Mouse (Mus musculus): ENCODE data around the gene Masp1. TPM values are rescaled to one million over a fixed set of nuclear protein-coding genes. Genes with fewer than 3 reads are reported as not detected.

The Masp1 gene
- polyA plus RNA-seq, 1 experiment from 2014 or later: 1.3 TPM

DNA sequence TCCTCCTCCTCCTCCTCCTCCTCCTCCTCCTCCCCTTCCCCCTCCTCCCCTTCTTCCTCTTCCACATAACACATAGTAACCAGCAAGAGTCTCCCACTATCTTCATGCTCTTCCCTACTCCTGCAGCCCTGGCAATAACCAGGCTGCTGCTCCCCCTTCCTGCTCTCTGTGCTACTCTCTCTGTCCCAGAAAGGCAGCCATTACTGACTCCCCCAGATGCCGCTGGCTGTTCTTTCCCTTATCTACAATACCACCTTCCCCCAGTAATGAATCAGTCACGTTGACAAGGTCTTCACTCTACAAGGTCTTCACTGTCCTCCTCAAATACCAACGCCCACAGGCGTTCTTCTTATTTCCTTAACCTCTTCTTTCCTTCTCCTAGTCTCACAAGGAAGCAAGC, 119.2 kb downstream of the Masp1 start:
- DNase-seq (ENCODE audit: low spot score) (peak; percentile 26), ATAC-seq (no peak)
- no peak overlapping the region for H3K4me3 ChIP-seq (ENCODE audit: low read depth, low read length)
- TF ChIP-seq CTCF (IDR thresholded peaks at IDR 0.05): peak; percentile 12; the same call in 1 of the 2 replicates
- no peak for TF ChIP-seq EP300 (IDR thresholded peaks at IDR 0.05)
- WGBS: 15% methylated on average over 4 of the region's 4 CpGs
- no peak overlapping the region for H3K4me2 ChIP-seq (replicated peaks; ENCODE audit: low read depth, low read length)
- H3K27ac ChIP-seq (ENCODE audit: low read length): no peak overlapping the region
- H3K27me3 ChIP-seq (replicated peaks; ENCODE audit: insufficient read depth, low read length): no peaks in the 10 kb centered on the region
- no peak overlapping the region for H3K9ac ChIP-seq (replicated peaks; ENCODE audit: low read depth)
- no peaks in the 10 kb centered on the region for H3K36me3 ChIP-seq (ENCODE audit: insufficient read depth, low read length)
- no peaks in the 10 kb centered on the region for H3K9me3 ChIP-seq (ENCODE audit: low read length)
- no peaks in the 10 kb centered on the region for H3K4me1 ChIP-seq (ENCODE audit: insufficient read depth, low read depth, low read length)

Other genes starting within 250 kb of the Masp1 start
- not detected in 2 replicates for gene Rtp1, start 91.7 kb downstream of the Masp1 start, polyA plus RNA-seq (2015; fragmentation: Nextera tagmentation; extraction: Ambion mirVana)
- gene Rtp4, start 524 bp downstream of the Masp1 start, polyA plus RNA-seq (2015; fragmentation: Nextera tagmentation; extraction: Ambion mirVana): 27.8 and 34.8 TPM in 2 replicates